Mouse (Mus musculus): ENCODE data around the gene Nptx1. TPM values are rescaled to one million over a fixed set of nuclear protein-coding genes. Genes with fewer than 3 reads are reported as not detected.
A peak's percentile ranks its signal among the peaks of the same experiment; 100 is the strongest.

The Nptx1 gene
- polyA plus RNA-seq, 1 experiment from 2014 or later: 0.21 TPM

DNA sequence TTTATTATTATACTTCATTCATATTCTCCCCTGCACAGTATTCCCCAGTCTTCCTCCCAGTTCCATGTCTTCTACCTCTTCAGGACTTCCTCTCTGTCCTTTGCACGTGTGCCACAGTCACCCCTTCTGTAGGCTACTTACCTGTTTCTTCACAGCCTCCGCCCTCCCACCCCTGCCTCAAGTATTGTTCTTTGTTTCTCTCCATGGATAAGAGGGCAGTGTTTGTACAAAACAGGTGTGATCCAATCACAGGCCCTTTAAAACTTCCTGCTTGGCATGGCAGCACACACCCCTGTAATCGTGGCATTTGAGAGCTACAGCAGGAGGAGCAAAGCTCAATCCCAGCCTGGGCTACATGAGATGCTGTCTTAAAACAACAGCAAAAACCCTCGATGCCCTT is 54.0 kb downstream of the Nptx1 start:
- DNase-seq (ENCODE audit: low spot score) (no peak), ATAC-seq (replicated peaks; ENCODE audit: low FRiP score, low read depth) (no peak)
- Histone ChIP-seq H3K4me2 (ENCODE audit: low read length) (no peak overlapping the region), H3K27me3 (ENCODE audit: insufficient read depth, low read length) (no peaks in the 10 kb centered on the region), H3K4me1 (replicated peaks; ENCODE audit: insufficient read depth, low read length) (0 out of 2 replicates have a peak, but pooled peaks cover 5% of the 10 kb centered on the region), H3K36me3 (ENCODE audit: insufficient read depth, low read length) (0 out of 2 replicates have a peak, but pooled peaks cover 3% of the 10 kb centered on the region), H3K9ac (ENCODE audit: low read depth, low read length) (no peak overlapping the region), H3K9me3 (replicated peaks; ENCODE audit: low read length) (no peaks in the 10 kb centered on the region), H3K27ac (no peak overlapping the region), H3K4me3 (replicated peaks; ENCODE audit: low read depth, low read length) (no peak overlapping the region)
- no peak for TF ChIP-seq CTCF (IDR thresholded peaks at IDR 0.05; ENCODE audit: low read depth)
- WGBS: 78% methylated on average over 4 of the region's 4 CpGs

GRCm38 (mm10) chr11:119492830-119493229 is 54.7 kb downstream of the Nptx1 start:
- WGBS: 95% methylated on average over 6 of the region's 6 CpGs
- H3K4me3 ChIP-seq (replicated peaks; ENCODE audit: low read depth, low read length): no peak overlapping the region
- 0 out of 2 replicates have a peak, but pooled peaks cover 3% of the 10 kb centered on the region for H3K36me3 ChIP-seq (ENCODE audit: insufficient read depth, low read length)
- no peak for DNase-seq (ENCODE audit: low spot score)
- H3K27ac ChIP-seq: no peak overlapping the region
- H3K4me2 ChIP-seq (ENCODE audit: low read length): no peak overlapping the region
- 0 out of 2 replicates have a peak, but pooled peaks cover 5% of the 10 kb centered on the region for H3K4me1 ChIP-seq (replicated peaks; ENCODE audit: insufficient read depth, low read length)
- ATAC-seq (replicated peaks; ENCODE audit: low FRiP score, low read depth): no peak
- H3K9ac ChIP-seq (ENCODE audit: low read depth, low read length): no peak overlapping the region
- H3K27me3 ChIP-seq (ENCODE audit: insufficient read depth, low read length): no peaks in the 10 kb centered on the region
- TF ChIP-seq CTCF (IDR thresholded peaks at IDR 0.05; ENCODE audit: low read depth): no peak
- no peaks in the 10 kb centered on the region for H3K9me3 ChIP-seq (replicated peaks; ENCODE audit: low read length)

GRCm38 (mm10) chr11:119491690-119492087 is 55.9 kb downstream of the Nptx1 start:
- TF ChIP-seq CTCF (IDR thresholded peaks at IDR 0.05; ENCODE audit: low read depth): no peak
- Histone ChIP-seq H3K4me2 (ENCODE audit: low read length) (peak overlapping the region; percentile 90), H3K9me3 (replicated peaks; ENCODE audit: low read length) (no peaks in the 10 kb centered on the region), H3K4me1 (replicated peaks; ENCODE audit: insufficient read depth, low read length) (0 out of 2 replicates have a peak, but pooled peaks cover 5% of the 10 kb centered on the region), H3K4me3 (replicated peaks; ENCODE audit: low read depth, low read length) (peak overlapping the region; percentile 71), H3K36me3 (ENCODE audit: insufficient read depth, low read length) (peaks cover 7% of the 10 kb centered on the region; the same call in 1 of the 2 replicates), H3K27ac (peak overlapping the region; percentile 84), H3K9ac (ENCODE audit: low read depth, low read length) (peak overlapping the region; percentile 87), H3K27me3 (ENCODE audit: insufficient read depth, low read length) (no peaks in the 10 kb centered on the region)
- 3% methylated on average over 27 of the region's 27 CpGs for WGBS
- DNase-seq (ENCODE audit: low spot score) (no peak), ATAC-seq (replicated peaks; ENCODE audit: low FRiP score, low read depth) (0 out of 2 replicates have a peak, but pooled peaks have one; percentile 6)

GRCm38 (mm10) chr11:119490861-119491689 is 56.5 kb downstream of the Nptx1 start, which contains the start of gene Endov:
Endov (plus strand) TSS chr11:119491347.
- peak; percentile 97 for DNase-seq (ENCODE audit: low spot score)
- Histone ChIP-seq H3K9ac (ENCODE audit: low read depth, low read length) (peak within 1 kb of the TSS; percentile 87), H3K4me2 (ENCODE audit: low read length) (peak within 1 kb of the TSS; percentile 90), H3K36me3 (ENCODE audit: insufficient read depth, low read length) (peaks cover 9% of the 10 kb centered on the region), H3K9me3 (replicated peaks; ENCODE audit: low read length) (no peaks in the 10 kb centered on the region), H3K4me3 (replicated peaks; ENCODE audit: low read depth, low read length) (peak within 1 kb of the TSS; percentile 71), H3K27me3 (ENCODE audit: insufficient read depth, low read length) (no peaks in the 10 kb centered on the region), H3K27ac (peak within 1 kb of the TSS; percentile 84), H3K4me1 (replicated peaks; ENCODE audit: insufficient read depth, low read length) (0 out of 2 replicates have a peak, but pooled peaks cover 5% of the 10 kb centered on the region)
- peak; percentile 94 for ATAC-seq (replicated peaks; ENCODE audit: low FRiP score, low read depth)
- 1% methylated on average over 66 of the region's 66 CpGs for WGBS
- TF ChIP-seq CTCF (IDR thresholded peaks at IDR 0.05; ENCODE audit: low read depth): peak; percentile 99

Other genes with a start within 250 kb of the Nptx1 start
- 260 and 285 TPM in 2 replicates for gene Eif4a3, start 247.7 kb downstream of the Nptx1 start, polyA plus RNA-seq (2015; fragmentation: Nextera tagmentation; extraction: Ambion mirVana)
- gene Card14, start 240.0 kb downstream of the Nptx1 start, polyA plus RNA-seq (2015; fragmentation: Nextera tagmentation; extraction: Ambion mirVana): 0.99 and 1.2 TPM in 2 replicates
- gene Sgsh, start 192.2 kb downstream of the Nptx1 start, polyA plus RNA-seq (2015; fragmentation: Nextera tagmentation; extraction: Ambion mirVana): 9.8 and 10.1 TPM in 2 replicates
- gene Slc26a11, start 192.2 kb downstream of the Nptx1 start, polyA plus RNA-seq (2015; fragmentation: Nextera tagmentation; extraction: Ambion mirVana): 8.0 and 8.3 TPM in 2 replicates
- gene Rnf213, start 154.7 kb downstream of the Nptx1 start, polyA plus RNA-seq (2015; fragmentation: Nextera tagmentation; extraction: Ambion mirVana): 8.8 and 10.0 TPM in 2 replicates
- gene Endov, start 56.4 kb downstream of the Nptx1 start, polyA plus RNA-seq (2015; fragmentation: Nextera tagmentation; extraction: Ambion mirVana): 16.2 and 16.3 TPM in 2 replicates
- 6.8 and 7.1 TPM in 2 replicates for gene Rptor, start 55.2 kb upstream of the Nptx1 start, polyA plus RNA-seq (2015; fragmentation: Nextera tagmentation; extraction: Ambion mirVana)

All from kidney, postnatal 0 days (tissue).